Mouse (Mus musculus) adrenal gland, postnatal 10 days (tissue): ENCODE data around the gene Tmem129. TPM values are rescaled to one million over a fixed set of nuclear protein-coding genes. Genes with fewer than 3 reads are reported as not detected.

ENCODE experiments used
- DNase-seq: peaks from one replicate; pipeline ENCODE4 v3.0.0; 2021; ENCODE audit warnings: mixed read lengths
- total RNA-seq, 2 experiments: library from RNA; stranded (reverse); gene quantifications; 2 replicates each; pipeline ENCODE4 v1.2.3; 2021

Tmem129 gene
- total RNA-seq, 2 experiments from 2014 or later: 18.6 to 21.7 TPM

DNA sequence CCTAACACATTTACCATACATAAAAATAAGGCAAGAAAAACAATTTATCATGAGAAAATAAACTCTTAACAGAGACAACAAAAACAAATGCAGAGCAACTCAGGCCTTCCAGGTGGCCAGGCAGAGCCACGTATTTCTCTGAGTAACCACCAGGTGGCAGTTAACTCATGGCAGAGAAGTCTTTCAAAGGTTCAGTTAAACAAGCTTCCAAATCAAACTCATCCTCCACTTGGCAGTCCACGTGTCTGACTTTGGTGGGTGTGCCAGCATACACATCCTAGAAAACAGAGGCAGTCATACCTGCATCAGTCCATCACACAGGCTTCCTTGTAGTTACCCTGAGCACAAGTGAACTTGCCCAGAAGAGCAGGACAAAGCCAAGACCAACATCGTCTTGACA is 17.6 kb downstream of the Tmem129 start:
- peak; percentile 52 for DNase-seq

DNA sequence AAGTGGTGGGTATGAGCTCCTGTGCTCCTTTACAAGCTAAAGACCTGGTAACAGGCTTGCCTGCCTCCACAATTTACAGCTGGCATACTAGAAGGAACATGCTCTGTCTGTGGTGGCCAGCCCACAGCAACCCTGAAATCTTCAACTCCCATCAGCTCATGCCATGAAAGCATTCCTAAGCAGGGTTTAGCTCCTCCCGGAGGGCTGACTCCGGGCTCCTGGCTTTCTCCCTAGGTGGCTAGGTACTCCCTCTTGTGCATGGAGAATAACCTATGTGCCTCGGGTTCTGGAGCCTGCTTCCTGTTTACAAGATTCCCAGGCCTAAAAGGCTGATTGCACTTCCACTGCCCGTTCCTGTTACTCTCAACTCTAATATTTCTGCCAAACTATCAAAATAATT is 19.4 kb downstream of the Tmem129 start:
- no peak for DNase-seq

DNA sequence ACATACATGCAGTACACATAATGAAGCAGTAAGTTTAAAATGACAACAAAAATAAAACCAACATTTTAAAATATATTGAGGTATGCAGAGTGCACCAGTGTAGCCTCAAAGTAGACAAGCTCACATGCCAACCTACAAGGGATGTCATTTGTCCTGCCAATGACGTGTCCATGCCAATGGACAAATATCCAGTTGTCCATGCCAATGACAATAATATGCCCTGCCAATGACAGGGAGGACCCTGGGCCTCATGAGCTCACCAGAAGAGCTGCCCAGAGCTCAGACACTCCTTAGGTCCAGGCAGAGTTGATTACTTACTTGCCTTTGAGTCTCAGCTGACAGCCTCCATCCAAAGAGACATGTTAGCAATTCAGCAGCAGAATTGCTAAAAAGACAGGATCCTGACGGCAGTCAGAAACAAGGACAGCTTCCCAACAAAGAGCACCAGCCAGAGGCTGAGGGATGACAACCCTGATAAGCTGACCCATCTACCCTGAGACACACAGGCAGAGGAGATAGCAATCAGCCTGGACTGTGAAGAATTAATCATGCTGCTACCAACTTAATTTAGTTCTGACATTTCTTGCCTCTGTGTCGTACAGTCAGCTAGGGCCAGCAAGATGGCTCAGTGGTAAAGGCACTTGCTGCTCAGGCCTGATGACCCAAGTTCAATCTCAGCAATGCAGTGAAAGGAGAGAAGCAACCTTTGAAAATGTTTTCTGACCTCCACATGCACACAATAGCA is 20.4 kb downstream of the Tmem129 start:
- no peak for DNase-seq

DNA sequence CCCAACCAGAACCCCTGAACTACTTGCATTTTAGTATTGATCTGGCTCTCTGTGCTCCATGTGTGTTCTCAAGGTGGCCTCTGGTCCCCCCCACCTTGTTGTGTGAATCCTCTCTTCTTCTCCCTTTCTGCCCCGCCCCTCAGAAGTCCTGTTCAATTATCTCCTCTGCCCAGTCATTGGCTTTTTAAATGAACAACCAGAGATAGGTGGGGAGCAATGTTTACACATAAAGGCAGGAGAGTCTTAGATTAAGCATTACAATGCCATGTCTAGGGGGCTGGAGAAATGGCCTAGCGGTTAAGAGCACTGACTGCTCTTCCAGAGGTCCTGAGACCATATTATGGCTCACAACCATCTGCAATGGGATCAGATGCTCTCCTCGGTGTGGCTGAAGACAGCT is 22.9 kb downstream of the Tmem129 start:
- no peak for DNase-seq

DNA sequence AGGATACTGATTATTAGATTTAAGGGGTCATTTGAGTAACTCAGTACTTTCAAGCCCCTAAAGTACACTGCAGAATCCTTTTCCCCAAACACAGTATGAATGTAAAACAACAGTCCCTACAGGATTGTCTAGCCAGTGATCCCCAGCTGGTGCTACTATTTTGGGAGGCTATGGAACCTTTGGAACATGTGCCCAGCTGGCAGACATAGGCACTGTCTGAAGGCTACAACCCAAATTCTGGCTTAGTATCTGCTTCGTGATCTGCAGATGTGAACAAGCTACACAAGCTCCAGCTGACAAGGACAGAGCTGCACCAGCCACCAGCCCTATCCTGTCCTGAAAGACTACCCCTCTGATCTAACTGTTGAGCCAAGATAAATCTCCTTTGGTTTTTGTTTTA is 25.7 kb downstream of the Tmem129 start:
- no peak for DNase-seq

DNA sequence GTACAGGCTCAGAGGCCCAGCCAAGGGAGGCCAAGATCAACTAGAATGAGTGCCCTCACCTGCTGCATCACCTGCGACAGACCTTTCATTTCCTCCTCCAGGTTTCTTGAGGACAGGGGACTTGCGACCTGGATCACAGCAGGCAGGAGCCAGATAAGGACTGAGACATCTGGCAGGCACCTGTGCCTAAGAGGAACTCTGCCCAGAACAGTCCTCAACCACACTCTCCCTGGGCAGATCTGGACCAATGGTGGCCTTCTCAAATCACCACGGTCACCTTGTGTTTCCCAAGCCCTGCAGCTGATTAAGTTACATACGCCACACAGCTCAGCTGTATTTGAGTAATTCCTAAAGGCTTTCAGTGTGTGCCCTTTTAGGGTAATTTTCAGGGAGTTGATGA is 27.6 kb downstream of the Tmem129 start:
- no peak for DNase-seq

DNA sequence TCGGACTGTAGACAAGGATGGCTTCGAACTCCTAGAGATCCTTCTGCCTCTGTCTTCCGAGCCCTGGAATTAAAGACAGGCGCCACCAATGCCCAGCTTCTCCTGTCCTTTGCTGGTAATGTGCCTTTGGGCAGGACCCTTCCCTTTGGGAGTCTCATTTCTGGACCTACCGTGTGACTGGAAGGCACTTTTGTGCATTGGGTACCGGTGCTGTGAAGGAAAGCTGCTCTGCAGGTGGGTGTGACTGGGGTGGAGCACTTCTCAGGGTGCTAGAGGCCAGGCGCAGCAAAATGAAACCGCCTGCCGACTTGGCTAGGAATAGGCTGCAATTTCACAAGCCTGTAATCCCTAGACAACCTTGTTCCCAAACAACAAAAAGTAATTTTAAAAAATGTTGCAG is 28.2 kb downstream of the Tmem129 start:
- DNase-seq: peak; percentile 68

DNA sequence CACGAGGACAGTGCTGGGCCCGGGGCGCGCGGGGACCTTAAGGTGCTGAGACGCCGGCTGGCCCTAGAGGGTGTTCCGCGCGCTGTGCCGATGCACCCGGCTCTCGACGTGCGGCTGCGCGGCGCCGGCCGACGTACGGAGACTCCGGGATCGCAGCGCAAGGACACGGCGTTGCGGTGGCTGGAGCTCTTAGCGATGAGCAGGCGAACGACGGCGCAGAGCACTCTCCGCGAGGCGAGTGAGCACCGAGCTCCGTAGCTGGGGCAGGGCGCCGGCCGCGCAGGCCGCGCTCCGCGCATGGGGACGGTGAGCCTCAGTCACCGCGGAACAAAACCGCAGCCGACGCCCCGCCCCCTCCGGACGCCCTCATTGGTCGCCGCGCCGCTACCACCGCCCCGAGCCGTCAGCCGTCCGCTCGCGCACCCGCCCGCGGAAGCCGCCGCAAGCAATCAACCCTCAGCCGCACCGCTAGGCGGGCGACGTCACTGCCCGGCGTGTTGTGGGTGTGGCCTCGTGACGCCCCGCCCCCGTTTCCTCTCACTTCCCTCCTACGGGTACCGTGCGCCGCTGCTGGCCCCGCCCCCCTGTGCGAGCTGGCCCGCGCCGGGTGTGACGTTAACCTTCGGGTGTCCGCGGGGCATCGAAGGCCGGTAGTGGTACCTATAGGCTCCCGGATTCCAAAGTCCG is 28.8 kb downstream of the Tmem129 start, which contains the start of the genes Fam53a and Gm9903:
TSS of gene Fam53a (minus strand) at position 335 of the 687 bp plus-strand sequence.
TSS of gene Gm9903 (plus strand) at position 625 of the 687 bp plus-strand sequence.
- DNase-seq: peak; percentile 100

DNA sequence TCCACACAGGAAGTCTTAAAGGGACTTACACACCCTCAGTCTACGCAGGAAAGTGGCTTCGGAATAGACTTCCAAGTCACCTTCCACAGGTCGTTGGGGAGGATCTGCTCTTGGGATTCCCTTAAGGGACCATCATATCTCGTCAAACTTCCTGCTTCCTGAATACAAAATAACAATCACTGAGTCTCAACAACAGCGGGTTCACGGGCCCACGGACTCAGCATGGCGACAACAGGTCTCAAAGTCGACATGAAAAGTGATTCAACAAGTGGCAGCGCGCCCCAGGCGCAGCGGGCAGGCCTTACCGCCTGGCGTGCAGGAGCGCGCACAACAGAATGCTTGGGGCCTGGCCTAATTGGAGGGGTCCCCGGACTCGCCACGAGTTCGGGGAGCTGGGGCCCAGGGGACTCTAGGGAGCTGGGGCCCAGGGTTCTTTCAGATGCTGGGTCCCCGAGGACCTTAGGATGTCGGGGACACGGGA is 29.4 kb downstream of the Tmem129 start:
- DNase-seq: peak; percentile 73

DNA sequence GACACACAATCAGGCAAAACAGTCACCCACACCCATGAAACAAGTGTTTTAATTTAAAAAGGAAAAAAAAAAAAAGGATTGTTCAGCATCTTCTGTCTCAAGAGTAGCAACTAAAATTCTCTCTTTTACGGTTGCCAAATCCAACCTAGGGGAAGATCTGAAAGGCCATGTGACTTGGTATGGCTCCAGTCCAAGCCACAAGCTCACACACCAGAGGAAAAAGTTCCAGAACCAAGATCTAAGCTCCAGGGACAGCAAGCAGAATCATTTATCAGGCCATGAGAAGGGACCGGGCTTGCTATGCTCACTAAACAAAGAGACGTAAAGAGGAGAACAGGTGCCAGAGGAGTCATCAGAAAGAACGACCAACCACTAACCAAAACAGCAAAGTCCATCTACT is 30.2 kb downstream of the Tmem129 start:
- peak; percentile 54 for DNase-seq

DNA sequence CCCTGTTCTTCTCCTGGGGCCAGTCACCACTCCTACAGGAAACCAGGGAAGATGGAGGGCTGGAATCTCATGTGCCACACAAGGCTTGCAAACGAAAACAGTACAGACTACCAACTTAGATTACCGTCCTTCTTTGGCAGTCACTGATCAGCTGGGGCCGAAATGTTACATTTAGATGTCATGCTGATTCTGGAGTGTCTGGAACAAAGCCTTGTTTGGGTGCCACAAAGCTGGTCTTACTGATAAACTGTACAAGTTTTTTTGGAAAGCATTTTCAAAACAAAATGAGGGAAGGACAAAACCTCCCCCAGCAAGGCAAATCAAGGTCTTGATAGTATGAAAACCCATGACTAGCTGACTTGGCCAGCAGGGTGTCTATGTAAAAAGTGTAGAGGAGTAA is 34.5 kb downstream of the Tmem129 start:
- DNase-seq: no peak

DNA sequence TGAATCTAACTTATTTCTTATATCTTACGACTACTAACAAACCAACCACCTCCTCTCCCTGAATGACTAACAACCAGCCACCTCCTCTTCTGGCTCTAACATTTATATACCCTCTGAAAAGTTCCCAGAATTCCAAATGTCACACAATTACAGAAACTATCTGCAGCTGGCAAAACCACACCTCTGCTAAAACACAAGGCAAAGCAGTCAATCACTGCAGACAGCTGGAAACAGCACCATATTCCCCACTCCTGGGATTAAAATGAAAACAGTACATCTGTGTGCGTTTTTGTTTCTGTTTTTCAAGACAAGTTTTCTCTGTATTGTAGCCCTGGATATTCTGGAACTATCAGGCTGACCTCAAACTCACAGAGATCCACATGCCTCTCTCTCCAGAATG is 35.5 kb downstream of the Tmem129 start:
- no peak for DNase-seq

DNA sequence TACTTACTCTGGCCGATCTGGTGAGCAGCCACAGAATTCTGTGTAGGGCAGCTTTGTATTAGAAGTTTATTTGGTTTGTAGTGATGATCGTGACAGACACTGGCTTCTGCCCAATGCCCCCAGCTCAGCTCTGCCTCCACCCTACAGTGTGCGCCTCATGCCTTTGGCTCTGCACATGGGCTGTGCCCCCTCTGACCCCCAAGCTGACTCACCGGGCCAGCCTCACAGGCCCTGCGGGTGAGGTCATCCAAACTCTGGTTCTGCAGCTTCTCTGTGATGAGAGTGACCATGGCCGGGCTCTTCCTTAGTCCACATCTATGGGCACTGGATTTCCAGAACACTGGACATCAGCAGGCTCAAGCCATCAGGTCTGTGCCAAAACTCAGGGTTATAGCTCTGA is 43.8 kb downstream of the Tmem129 start:
- peak; percentile 39 for DNase-seq

DNA sequence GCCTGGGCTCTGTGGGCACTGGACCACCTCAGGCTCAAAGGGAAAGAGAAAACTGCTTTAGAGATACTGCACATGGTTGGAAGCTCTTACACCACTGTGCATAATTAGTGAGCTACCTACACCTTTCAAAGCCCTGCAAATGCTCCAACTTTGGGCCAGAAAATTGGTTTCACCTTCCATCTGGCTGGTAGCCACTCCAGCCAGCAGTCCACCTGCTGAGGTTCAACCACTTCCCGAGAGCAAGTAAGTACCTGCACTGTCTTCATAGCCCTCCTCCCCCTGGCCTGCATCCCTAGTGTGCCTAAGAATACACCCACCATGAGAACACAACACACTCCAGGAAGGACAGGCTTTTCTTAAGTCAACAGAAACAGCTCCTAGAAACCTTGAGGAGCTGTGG is 46.4 kb downstream of the Tmem129 start:
- DNase-seq: no peak

DNA sequence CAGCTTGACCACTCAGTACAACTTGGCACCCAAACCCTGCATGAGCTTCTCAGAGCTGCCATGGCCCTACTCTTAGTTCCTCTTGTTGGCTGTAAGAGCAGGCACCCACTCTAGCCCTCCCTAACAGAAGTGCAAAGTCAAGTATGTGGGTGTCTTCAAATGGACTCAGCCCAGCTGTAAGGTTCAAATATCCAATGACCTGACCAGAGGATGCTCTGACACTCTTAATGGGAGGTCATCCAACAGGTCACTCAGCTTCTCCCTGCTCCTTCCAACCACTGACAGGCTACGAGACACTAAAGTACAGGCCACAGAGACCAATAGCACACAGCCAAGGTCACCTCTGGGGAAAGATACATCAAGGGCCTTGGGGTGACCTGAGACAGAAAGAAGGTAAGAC is 49.0 kb downstream of the Tmem129 start:
- no peak for DNase-seq

DNA sequence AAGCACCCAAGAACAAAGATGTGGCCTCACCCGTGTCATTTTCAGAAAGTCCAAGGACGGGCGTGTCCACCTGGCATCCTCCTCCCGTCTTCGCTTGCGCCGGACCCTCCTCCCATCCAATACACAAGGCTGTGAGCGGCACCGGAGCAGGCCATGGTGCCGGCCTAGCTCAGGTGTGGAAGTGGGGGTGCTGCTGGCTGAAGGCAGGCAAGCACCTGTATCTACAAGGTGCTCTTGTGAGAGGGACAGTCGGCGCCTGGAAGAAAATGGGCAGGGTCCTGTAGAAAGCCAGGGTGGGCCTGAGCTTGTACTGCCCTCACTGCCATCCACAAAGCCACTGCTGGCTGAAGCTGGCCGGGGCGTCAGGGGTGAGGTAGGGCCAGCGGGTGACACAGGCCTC is 50.8 kb downstream of the Tmem129 start:
- no peak for DNase-seq

DNA sequence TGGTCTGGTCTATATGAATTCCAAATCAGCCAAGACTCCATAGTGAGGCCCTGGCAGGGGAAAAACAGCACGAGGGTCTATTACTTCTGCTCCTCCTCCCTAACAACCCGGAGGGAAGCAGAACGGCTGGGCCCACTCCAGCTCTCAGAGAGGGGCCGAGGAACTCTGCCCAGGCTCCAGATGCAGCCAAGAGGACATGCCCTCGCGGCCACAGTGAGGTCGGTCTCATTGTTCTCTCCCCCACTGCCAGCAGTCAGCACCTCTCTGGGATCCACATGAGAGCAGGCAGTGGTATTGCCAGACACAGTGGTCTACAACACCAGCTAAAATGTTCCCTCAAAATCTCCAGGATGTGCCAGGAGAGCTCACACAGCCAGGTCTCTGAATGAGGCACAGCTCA is 51.6 kb downstream of the Tmem129 start:
- DNase-seq: no peak

DNA sequence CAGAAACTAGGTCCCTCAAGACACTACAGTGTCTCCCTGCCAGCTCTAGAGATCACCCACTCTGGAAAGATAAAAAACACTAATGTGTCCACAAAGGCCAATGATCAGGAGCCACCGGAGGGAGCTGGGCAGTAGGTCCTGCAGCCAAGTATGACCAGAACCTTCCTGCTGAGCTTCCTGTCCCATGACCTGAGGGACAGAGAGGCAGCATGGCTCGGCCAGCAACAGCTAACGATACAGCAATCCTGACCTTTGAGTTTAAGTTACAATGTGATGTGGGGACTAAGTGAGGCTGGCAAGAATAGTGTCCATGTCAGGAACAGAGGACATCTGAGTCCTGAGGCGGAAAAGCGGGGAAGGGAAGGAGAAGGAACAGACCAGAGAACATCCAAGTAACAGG is 52.9 kb downstream of the Tmem129 start:
- DNase-seq: no peak

Other genes with a start within 250 kb of the Tmem129 start
- not detected for gene Nkx1-1, start 224.4 kb downstream of the Tmem129 start, total RNA-seq
- 10 to 100 TPM; 25.2 to 28.6 TPM for gene Fam53a, start 28.8 kb downstream of the Tmem129 start, total RNA-seq
- gene Gm9903, start 28.5 kb downstream of the Tmem129 start, total RNA-seq: under 1 TPM; 0.39 to 0.48 TPM
- gene Slbp, start 5.8 kb downstream of the Tmem129 start, total RNA-seq: 10 to 100 TPM; 50.1 to 56.5 TPM
- gene Tacc3, start 288 bp downstream of the Tmem129 start, total RNA-seq: 10 to 100 TPM; 24.0 to 31.5 TPM
- 1 to 10 TPM; 4.8 to 8.8 TPM for gene Fgfr3, start 63.3 kb upstream of the Tmem129 start, total RNA-seq
- gene Letm1, start 124.4 kb upstream of the Tmem129 start, total RNA-seq: 100 to 1,000 TPM; 160 to 165 TPM
- 10 to 100 TPM; 54.3 to 71.7 TPM for gene Nsd2, start 162.3 kb upstream of the Tmem129 start, total RNA-seq